Mouse (Mus musculus) brain, embryonic 18.5 days (tissue): Measurements from ENCODE around the gene Ap1b1.

ENCODE experiments used
- DNase-seq: peaks from one replicate; pipeline ENCODE4 v3.0.0-alpha.2; 2012; ENCODE audit warnings: low read depth, low spot score

The Ap1b1 gene

GRCm38 (mm10) chr11:4984799-4985198 is 1.8 kb upstream of the Ap1b1 start:
- no peak for DNase-seq

- DNase-seq, result no peak
Measured at GRCm38 (mm10) chr11:4987487-4987852, 846 bp downstream of the Ap1b1 start.

DNA sequence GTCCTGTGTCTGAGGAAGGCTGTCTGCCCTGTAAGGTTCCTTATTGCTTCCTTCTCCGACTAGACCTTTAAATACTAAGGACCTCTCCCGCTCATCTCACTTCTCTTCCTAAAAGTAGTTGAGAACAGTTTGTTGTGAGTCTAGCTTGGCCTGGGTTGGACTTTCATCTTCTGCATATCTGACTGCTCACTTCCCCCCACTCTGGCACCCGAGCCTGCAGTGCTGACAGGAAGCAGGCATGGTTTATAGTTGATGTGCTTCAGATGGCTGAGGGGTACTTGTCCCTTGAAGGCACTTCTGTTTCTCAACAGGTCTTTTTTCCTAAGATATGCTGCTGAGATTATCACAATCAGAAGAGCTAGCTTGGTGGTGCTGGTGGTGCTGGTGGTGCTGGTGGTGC is 2.6 kb downstream of the Ap1b1 start:
- no peak for DNase-seq

DNA sequence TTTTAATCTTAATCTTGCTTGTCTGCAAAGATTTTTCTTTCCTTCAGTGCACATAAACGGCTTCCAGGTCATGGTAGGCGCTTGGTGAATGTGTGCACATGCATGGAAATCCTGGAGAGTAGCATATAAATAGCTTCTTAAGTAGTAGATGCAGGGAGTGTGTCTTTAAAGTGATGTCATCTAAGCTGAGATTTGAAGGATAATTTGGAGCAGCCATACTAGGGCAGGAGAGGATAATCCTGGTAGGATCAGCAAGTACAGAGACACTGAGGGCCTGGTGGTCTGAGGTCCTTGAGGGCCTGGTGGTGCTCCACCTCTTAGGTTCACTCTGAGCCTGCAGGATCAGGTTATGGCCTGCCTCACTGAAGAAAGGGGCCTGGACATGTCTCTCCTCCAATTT is 5.8 kb downstream of the Ap1b1 start:
- DNase-seq, result no peak

GRCm38 (mm10) chr11:4995676-4996075 is 9.1 kb downstream of the Ap1b1 start:
- DNase-seq, result no peak

- DNase-seq, result no peak
Measured at GRCm38 (mm10) chr11:4996621-4997199, 10.1 kb downstream of the Ap1b1 start.

GRCm38 (mm10) chr11:4998352-4998751 is 11.7 kb downstream of the Ap1b1 start:
- DNase-seq, result no peak

- no peak for DNase-seq
Measured at GRCm38 (mm10) chr11:4998762-4999161, 12.1 kb downstream of the Ap1b1 start.

DNA sequence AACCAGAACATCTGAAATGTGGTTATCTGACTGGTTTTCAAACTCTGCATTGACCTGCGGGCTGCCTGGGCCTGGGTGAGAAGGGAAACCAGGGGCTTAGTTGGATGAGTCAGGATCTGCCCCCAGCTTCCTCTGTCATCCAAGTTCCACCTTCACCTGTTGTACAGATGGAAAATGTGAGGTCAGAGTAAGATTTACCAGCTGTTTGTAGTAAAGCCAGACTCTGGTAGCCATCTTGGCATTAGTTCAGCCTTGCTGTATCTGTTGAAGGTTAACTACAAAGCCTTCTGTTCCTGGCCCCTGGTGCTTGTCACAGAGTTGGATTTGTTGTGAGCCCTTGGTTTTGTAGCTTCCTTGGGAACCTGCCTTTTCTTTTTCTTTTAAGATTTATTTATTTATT is 13.6 kb downstream of the Ap1b1 start:
- DNase-seq, result no peak

DNA sequence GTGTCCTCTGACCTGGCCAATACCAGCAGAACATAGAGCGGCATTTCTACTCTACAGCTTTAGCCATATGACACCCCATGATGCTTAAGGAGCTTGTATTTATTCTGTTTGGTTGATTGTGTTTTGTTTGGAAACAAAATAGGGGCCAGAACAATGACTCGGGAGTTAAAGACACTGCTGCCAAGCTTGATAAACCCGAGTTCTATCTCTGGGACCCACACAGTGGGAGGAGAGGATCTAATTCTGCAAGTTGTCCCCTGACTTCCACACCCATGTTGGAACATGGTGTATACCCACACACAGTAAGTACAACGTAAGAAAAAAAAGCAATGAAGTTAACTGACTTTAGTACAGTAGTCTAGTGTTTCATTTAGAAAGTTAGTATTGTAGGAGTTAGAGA is 16.2 kb downstream of the Ap1b1 start:
- DNase-seq, result no peak

GRCm38 (mm10) chr11:5005528-5005927 is 18.9 kb downstream of the Ap1b1 start:
- DNase-seq, result no peak

- no peak for DNase-seq
Measured at GRCm38 (mm10) chr11:5007186-5007585, 20.6 kb downstream of the Ap1b1 start.

- no peak for DNase-seq
Measured at GRCm38 (mm10) chr11:5008867-5009266, 22.2 kb downstream of the Ap1b1 start.

- DNase-seq, result no peak
Measured at GRCm38 (mm10) chr11:5009354-5010074, 22.9 kb downstream of the Ap1b1 start.

DNA sequence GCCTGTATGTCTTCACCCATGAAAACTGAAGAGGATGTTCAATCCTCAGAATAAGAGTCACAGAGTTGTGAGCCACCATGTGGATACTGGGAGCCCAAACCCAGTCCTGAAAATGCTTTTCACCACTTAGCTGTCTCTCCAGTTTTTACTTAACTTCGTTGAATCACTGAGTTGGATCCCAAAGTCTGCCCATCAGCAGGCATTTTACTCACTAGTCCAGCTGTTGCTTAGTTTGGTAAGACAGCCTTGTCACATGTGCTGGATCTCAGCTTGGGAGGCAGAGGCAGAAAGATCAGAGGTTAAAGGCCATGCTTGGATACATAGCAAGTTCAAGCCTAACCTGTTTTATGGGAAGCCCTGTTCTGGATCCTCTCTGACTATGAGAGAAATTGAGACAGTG is 23.6 kb downstream of the Ap1b1 start:
- no peak for DNase-seq

DNA sequence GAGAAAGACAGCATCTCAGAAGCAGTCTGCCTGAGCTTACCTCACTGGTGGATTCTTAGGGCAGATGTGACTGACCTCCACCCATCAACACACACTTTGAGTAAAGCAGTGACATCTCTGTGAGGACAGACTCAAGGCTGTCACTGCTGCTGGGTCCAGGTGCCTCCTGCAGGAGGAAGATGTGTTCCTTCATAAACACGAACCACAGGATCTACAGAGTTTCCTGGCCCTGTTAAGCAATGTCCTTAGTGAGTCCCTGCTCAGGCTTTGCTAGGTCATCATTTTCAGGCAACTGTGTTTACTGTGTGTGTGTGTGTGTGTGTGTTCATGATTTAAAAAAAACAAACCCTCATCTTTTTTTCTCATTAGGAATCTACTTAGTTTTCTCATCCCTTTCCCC is 24.9 kb downstream of the Ap1b1 start:
- no peak for DNase-seq

- no peak for DNase-seq
Measured at GRCm38 (mm10) chr11:5012213-5012715, 25.6 kb downstream of the Ap1b1 start.

DNA sequence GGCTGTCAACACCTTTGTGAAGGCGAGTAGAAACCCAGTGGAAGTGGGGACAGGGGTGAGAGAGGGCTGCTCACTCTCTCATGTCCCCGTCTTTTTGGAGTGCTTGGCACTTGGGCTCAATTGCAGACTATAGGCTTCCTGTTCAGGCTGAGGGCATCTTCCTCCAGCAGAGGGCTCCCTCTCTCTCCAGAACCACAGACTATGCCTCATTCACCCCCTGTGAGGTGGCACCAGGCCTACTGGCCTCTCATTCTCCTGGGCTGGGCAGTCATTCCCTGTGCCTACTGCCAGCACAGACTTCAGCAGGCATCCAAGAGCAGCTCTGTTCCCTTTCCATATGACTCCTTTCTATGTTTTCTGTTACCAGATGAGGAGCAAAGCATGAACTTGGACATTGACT is 29.1 kb downstream of the Ap1b1 start:
- DNase-seq, result no peak

- no peak for DNase-seq
Measured at GRCm38 (mm10) chr11:5016286-5016685, 29.7 kb downstream of the Ap1b1 start.

- DNase-seq, result no peak
Measured at GRCm38 (mm10) chr11:5017506-5017905, 30.9 kb downstream of the Ap1b1 start.

DNA sequence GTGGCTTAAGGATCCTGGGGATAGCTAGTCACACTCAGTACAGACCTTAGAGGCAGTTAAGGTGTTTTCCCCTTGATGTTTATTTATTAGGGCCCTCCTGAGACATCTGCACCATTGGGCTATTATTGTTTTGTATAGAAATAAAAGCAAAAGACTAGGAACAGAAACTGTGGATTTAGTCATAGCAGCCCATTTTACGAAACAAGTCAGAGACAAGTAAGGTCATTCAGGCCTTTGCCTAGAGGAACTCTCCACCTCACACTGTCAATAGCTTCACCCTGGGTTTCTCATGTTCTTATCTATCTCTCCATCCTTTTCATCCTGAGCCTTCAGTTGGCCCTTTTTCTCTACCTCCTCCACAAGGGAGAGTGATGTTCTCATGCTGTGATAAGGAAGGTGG is 38.5 kb downstream of the Ap1b1 start:
- no peak for DNase-seq

DNA sequence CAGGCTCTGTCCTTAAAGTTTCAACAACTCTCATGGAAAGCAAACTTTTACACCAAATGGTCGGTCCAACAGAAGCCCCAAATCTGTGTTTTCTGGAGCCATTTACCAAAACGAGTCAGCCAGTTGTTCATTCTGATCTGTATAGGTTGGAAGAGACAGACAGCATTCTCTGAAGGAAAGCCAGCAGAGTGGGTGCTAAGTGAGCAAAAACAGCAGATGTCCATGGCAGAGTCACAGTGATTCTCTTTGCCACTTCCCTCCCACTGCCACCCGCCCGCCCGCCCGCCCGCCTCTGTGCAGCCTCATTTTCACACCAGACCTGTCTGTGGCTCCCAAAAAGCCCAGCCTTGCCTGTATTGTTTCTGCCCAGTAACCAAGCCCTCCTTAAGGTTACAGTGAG is 41.6 kb downstream of the Ap1b1 start:
- no peak for DNase-seq

GRCm38 (mm10) chr11:5032706-5033105 is 46.1 kb downstream of the Ap1b1 start:
- DNase-seq, result no peak

- DNase-seq, result no peak
Measured at GRCm38 (mm10) chr11:5033136-5033535, 46.5 kb downstream of the Ap1b1 start.
